Mouse (Mus musculus) cortical plate, adult 2 months (tissue): Measurements from ENCODE around the gene Rab44.

Source experiments
- CTCF ChIP-seq: fragments of 200-500 bp; IDR thresholded peaks from 2 replicates; pipeline ENCODE4 v1.5.1; 2011; ENCODE audit warnings: mild to moderate bottlenecking, control low read depth, low read length; ENCODE audit not compliant: insufficient read depth; ENCODE audit errors: extremely low read depth
- POLR2A ChIP-seq: fragments of 200-500 bp; IDR thresholded peaks from 2 replicates; pipeline ENCODE4 v1.6.1; 2011; ENCODE audit warnings: mild to moderate bottlenecking, low read length, control low read depth; ENCODE audit not compliant: insufficient read depth; ENCODE audit errors: extremely low read depth

- TF ChIP-seq POLR2A (no peak), CTCF (no peak)
Observed at GRCm38 (mm10) chr17:29195579-29195978, 81.6 kb downstream of the Rab44 start.
